Mouse (Mus musculus): ENCODE measurements around the gene Palm2.

Gene Palm2

GRCm38 (mm10) chr4:57672996-57673906 lies 239.2 kb downstream of the Palm2 start:
- DNase-seq, result peak; percentile 82 to 87

GRCm38 (mm10) chr4:57674351-57674750 lies 240.3 kb downstream of the Palm2 start:
- DNase-seq, result no peak

GRCm38 (mm10) chr4:57675387-57675786 lies 241.3 kb downstream of the Palm2 start:
- peak; percentile 87 to 92 for DNase-seq

DNA sequence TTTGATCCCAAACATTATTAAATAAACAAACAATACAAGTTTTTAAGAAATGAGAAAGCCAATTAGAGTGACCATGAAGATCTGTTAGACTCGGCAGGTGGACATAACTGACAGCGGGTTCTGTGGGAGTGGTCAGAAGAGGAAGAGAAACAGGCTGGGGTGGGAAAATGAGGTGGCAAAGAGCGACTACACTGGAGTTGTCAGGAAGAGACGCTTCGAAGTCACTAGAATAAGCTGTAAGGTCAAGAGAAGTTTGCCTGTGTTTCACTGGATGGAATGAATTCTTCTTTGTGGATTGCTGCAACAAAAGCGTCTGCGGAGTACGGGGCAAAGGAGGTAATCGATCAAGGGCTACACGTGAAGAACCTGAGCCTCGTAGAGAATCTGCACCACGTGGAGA lies 243.9 kb downstream of the Palm2 start:
- DNase-seq, result no peak

GRCm38 (mm10) chr4:57678991-57679457 lies 245.0 kb downstream of the Palm2 start:
- DNase-seq, result peak; percentile 80 to 85

- no peak for DNase-seq
Observed at GRCm38 (mm10) chr4:57680186-57680585, 246.1 kb downstream of the Palm2 start.

GRCm38 (mm10) chr4:57681511-57681910 lies 247.5 kb downstream of the Palm2 start:
- DNase-seq, result peak; percentile 62 to 72

DNA sequence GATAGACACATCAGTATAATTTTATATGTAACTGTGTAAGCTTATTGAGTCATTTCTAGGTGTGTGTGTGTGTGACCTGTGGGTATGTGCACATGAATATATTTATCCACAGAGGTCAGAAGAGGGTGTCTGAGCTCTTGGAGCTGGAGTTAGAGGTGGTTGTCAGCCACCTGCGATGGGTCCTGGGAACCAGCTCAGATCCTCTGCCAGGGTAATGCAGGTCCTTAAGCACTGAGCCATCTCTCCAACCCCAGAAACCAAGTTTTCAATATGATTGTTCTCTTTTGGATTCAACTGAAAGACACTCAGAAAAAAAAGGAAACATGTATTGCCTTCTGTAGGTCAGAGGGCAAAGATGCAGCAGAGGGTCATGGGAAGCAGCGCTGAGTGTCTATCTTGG lies 248.3 kb downstream of the Palm2 start:
- DNase-seq, result no peak

GRCm38 (mm10) chr4:57682944-57683343 lies 248.9 kb downstream of the Palm2 start:
- no peak for DNase-seq

DNA sequence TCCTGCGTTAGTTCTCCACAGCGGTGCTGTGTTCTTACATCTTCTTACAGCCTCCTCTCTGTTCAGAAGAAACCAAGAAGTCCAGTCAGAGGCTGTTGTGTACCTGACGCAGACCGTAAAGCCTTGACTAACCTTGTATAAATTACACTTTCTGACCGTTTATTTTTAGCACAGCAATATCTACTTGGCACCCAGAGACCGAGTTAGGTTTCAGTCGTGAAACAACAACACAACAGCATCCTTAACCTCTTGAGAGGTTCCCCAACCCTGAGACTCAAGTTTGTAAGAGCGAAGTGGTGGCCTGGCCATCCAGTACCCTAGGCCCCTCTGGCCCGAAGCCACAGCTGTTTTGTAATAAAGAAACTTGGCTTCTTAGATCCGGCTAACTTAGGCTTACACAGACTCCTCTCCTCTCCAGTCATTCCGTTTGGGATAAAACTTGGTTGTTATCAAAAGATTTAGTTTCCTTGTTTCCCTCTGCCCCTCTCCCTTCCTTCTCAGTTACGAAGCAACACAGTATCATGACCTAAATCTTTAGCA lies 250.7 kb downstream of the Palm2 start:
- no peak for DNase-seq

DNA sequence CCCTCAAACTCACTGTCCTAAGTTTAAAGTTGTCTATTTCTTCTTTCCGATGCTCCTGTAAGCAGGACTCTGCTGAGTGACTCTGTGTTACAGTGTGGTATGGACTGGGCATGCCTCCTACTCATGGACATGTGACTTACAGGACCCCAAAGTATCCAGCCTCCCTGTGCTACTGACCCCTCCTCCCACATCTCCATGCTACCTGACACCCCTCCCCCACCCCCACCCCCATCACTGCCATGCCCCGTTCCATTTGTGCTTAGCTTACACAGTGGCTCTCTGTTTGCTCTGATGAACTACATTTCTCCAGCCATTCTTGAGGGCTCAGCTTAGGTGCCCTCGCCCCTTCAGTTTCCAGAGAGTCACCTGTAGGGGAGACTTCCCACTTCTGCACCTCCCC lies 252.7 kb downstream of the Palm2 start:
- DNase-seq, result no peak

- DNase-seq, result no peak
Observed at GRCm38 (mm10) chr4:57687583-57687982, 253.5 kb downstream of the Palm2 start.

DNA sequence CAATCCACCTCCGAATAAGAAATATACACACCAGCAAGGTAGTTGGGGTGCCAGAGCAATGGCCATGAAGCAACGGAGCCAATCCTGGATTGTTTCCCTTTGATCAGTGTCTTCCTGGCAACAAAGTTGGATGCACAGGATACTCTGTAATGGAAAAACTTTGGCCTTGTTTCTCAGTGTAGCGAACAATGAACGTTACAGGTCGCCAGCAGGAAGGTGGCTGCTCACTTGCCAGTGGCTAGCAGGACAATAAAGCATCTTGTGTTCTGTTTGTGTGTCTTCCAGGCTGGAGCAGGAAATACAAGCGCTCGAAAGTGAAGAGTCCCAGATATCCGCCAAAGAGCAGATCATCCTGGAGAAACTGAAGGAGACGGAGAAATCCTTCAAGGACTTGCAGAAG lies 254.1 kb downstream of the Palm2 start:
- no peak for DNase-seq

DNA sequence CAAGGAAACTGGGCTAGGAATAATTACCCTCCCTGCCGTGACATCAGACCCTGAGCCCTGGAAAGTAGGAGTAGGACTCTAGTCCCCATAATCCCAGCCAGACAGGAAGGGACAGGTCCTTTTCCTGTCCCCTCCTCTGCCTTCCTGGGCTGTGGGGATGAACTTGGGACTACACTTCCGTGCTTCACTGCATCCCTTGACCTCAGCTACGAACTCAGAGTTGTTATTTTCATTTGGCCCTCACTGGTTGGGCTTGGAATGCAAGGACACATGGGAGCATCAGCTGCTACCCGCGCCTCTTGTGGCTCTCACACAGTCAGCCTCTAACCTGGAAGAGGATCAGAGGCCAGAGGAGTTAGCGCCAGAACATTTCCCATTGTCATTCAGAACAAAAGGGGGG lies 256.0 kb downstream of the Palm2 start:
- DNase-seq, result no peak

GRCm38 (mm10) chr4:57690805-57691204 lies 256.8 kb downstream of the Palm2 start:
- DNase-seq, result no peak

- DNase-seq, result no peak
Observed at GRCm38 (mm10) chr4:57694356-57695136, 260.5 kb downstream of the Palm2 start.

DNA sequence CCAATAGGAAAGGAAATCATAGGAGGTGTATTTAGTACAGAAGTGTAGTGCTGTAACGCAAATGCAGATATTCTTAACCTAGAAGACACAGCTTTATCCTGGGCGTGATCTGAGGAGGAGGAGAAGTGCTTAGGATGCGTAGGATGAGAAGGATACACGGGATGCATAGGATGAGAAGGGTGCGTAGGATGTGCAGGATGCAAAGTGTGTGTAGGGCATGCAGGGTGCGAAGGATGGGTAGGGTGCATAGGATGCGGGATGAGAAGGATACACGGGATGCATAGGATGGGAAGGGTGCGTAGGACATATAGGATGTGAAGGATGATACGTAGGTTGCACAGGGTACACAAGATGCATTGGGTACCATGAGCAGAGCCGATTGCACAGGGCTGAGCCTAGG lies 262.9 kb downstream of the Palm2 start:
- DNase-seq, result no peak

GRCm38 (mm10) chr4:57697918-57698611 lies 264.0 kb downstream of the Palm2 start:
- DNase-seq, result no peak

DNA sequence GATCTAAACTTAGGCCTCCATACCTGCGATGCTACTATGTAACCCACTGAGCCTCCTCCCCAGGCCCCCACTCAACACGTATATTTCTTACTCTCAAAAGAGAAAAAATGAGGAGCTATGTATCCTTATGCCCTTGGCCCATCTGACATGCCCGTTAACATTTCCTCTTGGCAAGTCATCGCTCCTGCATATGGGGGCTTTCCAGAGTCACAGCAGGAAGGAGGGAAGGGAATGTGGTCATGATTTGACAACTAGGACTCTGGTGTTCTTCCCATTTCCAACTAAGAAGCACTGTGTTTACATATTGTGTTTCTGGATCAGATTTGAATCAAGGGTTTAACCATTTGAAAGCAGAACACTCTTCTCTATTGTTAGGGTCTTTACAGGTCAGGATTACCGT lies 267.5 kb downstream of the Palm2 start:
- no peak for DNase-seq

GRCm38 (mm10) chr4:57703574-57704470 lies 269.8 kb downstream of the Palm2 start:
- no peak for DNase-seq

DNA sequence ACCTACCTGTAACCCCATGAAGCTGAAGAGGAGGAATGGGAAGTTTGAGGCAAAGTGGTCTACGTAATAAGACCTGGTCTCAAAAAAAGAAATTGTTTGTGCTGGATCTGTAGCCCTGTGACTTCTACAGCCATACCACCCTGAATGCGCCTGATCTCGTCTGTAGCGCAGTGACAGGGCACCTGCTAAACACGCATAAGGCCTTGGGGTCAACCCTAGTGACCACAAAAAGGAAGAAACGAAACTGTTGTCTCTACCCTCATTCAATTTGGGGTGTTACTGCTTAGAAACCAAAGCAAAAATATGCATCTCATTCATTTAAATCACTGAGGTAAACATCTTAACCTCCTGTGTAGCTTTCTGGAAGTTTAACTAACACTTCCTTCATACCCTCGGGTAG lies 270.5 kb downstream of the Palm2 start:
- no peak for DNase-seq

DNA sequence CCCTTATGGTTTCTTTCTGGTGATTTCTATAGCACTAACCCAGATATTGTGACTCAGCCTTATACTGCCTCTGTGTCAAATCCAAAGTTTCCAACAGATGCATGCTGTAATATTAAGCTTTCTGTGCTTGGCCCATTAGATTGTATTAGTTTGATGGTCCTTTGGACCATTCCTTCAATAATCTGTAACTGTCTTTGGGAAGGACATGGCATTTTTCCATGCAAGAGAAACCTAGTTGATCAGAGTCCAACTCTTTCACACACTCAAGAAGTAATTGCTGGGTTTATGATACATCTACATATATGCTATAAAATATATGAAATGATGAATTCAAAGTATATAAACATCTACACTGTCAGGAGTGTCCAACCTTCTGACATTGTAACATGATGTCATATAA lies 281.8 kb downstream of the Palm2 start:
- DNase-seq, result no peak

Data from lung, adult 18-20 months (tissue).